Mouse (Mus musculus): ENCODE data around the gene Trappc12.

DNA sequence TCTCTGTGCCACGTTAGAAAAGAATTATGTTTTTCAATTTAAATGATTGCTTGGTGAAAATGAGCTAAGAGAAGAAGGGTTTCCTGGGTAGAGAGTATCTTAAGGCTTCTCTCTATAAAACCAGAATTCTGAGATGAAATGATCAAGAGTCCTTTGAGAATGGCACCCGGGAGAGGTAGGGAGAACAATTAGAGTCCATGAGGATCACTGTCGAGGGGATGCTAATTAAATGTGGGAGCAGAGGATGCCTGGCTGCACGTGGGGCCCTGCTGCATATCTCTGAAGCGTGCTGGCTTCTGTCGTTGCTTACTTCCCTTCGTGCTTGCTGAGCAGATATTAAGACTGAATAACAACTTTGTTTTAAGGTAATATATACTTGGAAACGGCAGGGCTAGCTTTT lies 24.8 kb upstream of the Trappc12 start:
- no peak for TF ChIP-seq POLR2A (IDR thresholded peaks at IDR 0.05; ENCODE audit: insufficient read length, low read depth)
- no peak for TF ChIP-seq E2F4 (IDR thresholded peaks at IDR 0.05; ENCODE audit: insufficient read depth)
- no peak for TF ChIP-seq USF1 (IDR thresholded peaks at IDR 0.05; ENCODE audit: low read depth)
- no peak for TF ChIP-seq MAX (IDR thresholded peaks at IDR 0.05; ENCODE audit: low read depth)
- TF ChIP-seq TCF12 (IDR thresholded peaks at IDR 0.05; ENCODE audit: insufficient read depth, poor library complexity, severe bottlenecking), result no peak
- no peak for TF ChIP-seq MYOD1 (IDR thresholded peaks at IDR 0.05; ENCODE audit: control insufficient read depth in 1 of 3, insufficient read length in 2 of 3, low read depth in 2 of 3)
